ENCODE assay signal across 8 mouse cellular contexts in genomic region chr8:105635481-105635880, GRCm38 (mm10). TPM values are rescaled to one million over a fixed set of nuclear protein-coding genes. Genes with fewer than 3 reads are reported as not detected.
DNase-seq lines count a peak whose midpoint lies in the region; ATAC-seq and TF ChIP-seq lines count a peak whose summit lies in the region.

No protein-coding gene starts in this region.

- ATAC-seq in cerebellum, adult (ENCODE audit: insufficient number of reproducible peaks, low FRiP score, low TSS enrichment), result no peak
- no peak for ATAC-seq in intestine, postnatal 0 days

- no peaks in the 10 kb centered on the region; the same call in 1 of the 2 replicates for H3K36me3 ChIP-seq in spleen, adult 2 months (ENCODE audit: control insufficient read depth, insufficient read depth, low read length)
- H3K36me3 ChIP-seq in intestine, postnatal 0 days (ENCODE audit: control insufficient read depth, insufficient read depth), result no peaks in the 10 kb centered on the region
- H3K36me3 ChIP-seq in small intestine, adult 2 months (ENCODE audit: control insufficient read depth, insufficient read depth, low read length), result no peaks in the 10 kb centered on the region

- H3K27me3 ChIP-seq in spleen, adult 2 months (ENCODE audit: control insufficient read depth, insufficient read depth, low read length), result no peaks in the 10 kb centered on the region
- H3K27me3 ChIP-seq in intestine, postnatal 0 days (replicated peaks; ENCODE audit: control insufficient read depth, insufficient read depth, low read length), result no peaks in the 10 kb centered on the region
- H3K27me3 ChIP-seq in small intestine, adult 2 months (ENCODE audit: control insufficient read depth, insufficient read depth, low read length), result no peaks in the 10 kb centered on the region

- no peak for TF ChIP-seq POLR2A in spleen, adult 2 months (IDR thresholded peaks at IDR 0.05; ENCODE audit: low read depth, low read length)
- TF ChIP-seq POLR2A in small intestine, adult 2 months (IDR thresholded peaks at IDR 0.05; ENCODE audit: low read depth, low read length), result no peak

- 2% methylated on average over 11 of the region's 11 CpGs for WGBS in spleen, adult 2 months
- 2% methylated on average over 11 of the region's 11 CpGs for WGBS in intestine, postnatal 0 days
- WGBS in small intestine, adult 2 months, result 2% methylated on average over 11 of the region's 11 CpGs

- H3K4me1 ChIP-seq in spleen, adult 2 months (ENCODE audit: control insufficient read depth, insufficient read depth, insufficient read length), result peaks cover 6% of the 10 kb centered on the region
- no peaks in the 10 kb centered on the region for H3K4me1 ChIP-seq in intestine, postnatal 0 days (replicated peaks; ENCODE audit: control insufficient read depth, insufficient read depth, low read length)
- no peaks in the 10 kb centered on the region; the same call in 1 of the 2 replicates for H3K4me1 ChIP-seq in small intestine, adult 2 months (ENCODE audit: control insufficient read depth, insufficient read depth, insufficient read length, low read length)

- peak overlapping the region; percentile 95 for H3K4me2 ChIP-seq in intestine, postnatal 0 days (replicated peaks; ENCODE audit: low read depth)

- no peaks in the 10 kb centered on the region for H3K9me3 ChIP-seq in intestine, postnatal 0 days (ENCODE audit: control insufficient read depth)

- H3K4me3 ChIP-seq in spleen, adult 2 months (ENCODE audit: extremely low read depth, insufficient read depth, insufficient read length), result peak overlapping the region; percentile 91
- H3K4me3 ChIP-seq in intestine, postnatal 0 days (ENCODE audit: low read depth, low read length), result peak overlapping the region; percentile 91
- H3K4me3 ChIP-seq in small intestine, adult 2 months (ENCODE audit: low read depth, low read length), result peak overlapping the region; percentile 73

- no peak for TF ChIP-seq CTCF in spleen, adult 2 months (IDR thresholded peaks at IDR 0.05; ENCODE audit: extremely low read depth, insufficient read depth, insufficient read length, insufficient replicate concordance)
- no peak for TF ChIP-seq CTCF in intestine, postnatal 0 days (IDR thresholded peaks at IDR 0.05; ENCODE audit: low read depth)
- no peak for TF ChIP-seq CTCF in small intestine, adult 2 months (IDR thresholded peaks at IDR 0.05; ENCODE audit: extremely low read depth, insufficient read length, insufficient replicate concordance, low read depth, low read length)

- H3K9ac ChIP-seq in intestine, postnatal 0 days (ENCODE audit: low read depth, low read length), result peak overlapping the region; percentile 96; the same call in 1 of the 2 replicates

- peak; percentile 64 for DNase-seq in cerebellum, adult 11-12 months
- no peak for DNase-seq in spleen, adult 2 months (ENCODE audit: low read depth in 1 of 2, low spot score in 2 of 2)
- DNase-seq in spleen, adult 12 weeks (ENCODE audit: low spot score), result no peak
- DNase-seq in right cerebral cortex, postnatal 14 days, result no peak
- no peak for DNase-seq in ovary, postnatal 14 days (ENCODE audit: low spot score)

- peak overlapping the region; percentile 99 for H3K27ac ChIP-seq in spleen, adult 2 months (ENCODE audit: insufficient read depth, low read length)
- H3K27ac ChIP-seq in intestine, postnatal 0 days (ENCODE audit: low read depth, low read length), result peak overlapping the region; percentile 100; the same call in 1 of the 2 replicates
- peak overlapping the region; percentile 61; the same call in 1 of the 2 replicates for H3K27ac ChIP-seq in small intestine, adult 2 months (ENCODE audit: insufficient read depth, low read depth, low read length)

RNA-seq across cellular contexts. Expression of gene Ctcf, which starts 0.9 kb away (rescaled TPM):
- 22.1 and 24.5 TPM in 2 replicates for polyA plus RNA-seq in spleen, adult 2 months (2012; rRNA removed)
- polyA plus RNA-seq in intestine, postnatal 0 days (2015; fragmentation: Nextera tagmentation; extraction: Ambion mirVana), result 42.2 and 44.7 TPM in 2 replicates
- 5.3 and 8.4 TPM in 2 replicates for polyA plus RNA-seq in small intestine, adult 2 months (2012; rRNA removed)

RNA-seq across cellular contexts. Expression of gene Agrp, which starts 1.7 kb away (rescaled TPM):
- 0.14 TPM in 1 of 2 replicates, not detected in the other for polyA plus RNA-seq in spleen, adult 2 months (2012; rRNA removed)
- polyA plus RNA-seq in intestine, postnatal 0 days (2015; fragmentation: Nextera tagmentation; extraction: Ambion mirVana), result 0.43 and 1.1 TPM in 2 replicates
- polyA plus RNA-seq in small intestine, adult 2 months (2012; rRNA removed), result 0.35 TPM in 1 of 2 replicates, not detected in the other

RNA-seq across cellular contexts. Expression of gene Ripor1, which starts 30.4 kb away (rescaled TPM):
- 25.6 and 26.5 TPM in 2 replicates for polyA plus RNA-seq in spleen, adult 2 months (2012; rRNA removed)
- polyA plus RNA-seq in intestine, postnatal 0 days (2015; fragmentation: Nextera tagmentation; extraction: Ambion mirVana), result 10.2 and 10.3 TPM in 2 replicates
- 11.8 and 12.0 TPM in 2 replicates for polyA plus RNA-seq in small intestine, adult 2 months (2012; rRNA removed)

RNA-seq across cellular contexts. Expression of gene Carmil2, which starts 50.6 kb away (rescaled TPM):
- polyA plus RNA-seq in spleen, adult 2 months (2012; rRNA removed), result 62.1 and 72.2 TPM in 2 replicates
- 0.73 and 0.77 TPM in 2 replicates for polyA plus RNA-seq in intestine, postnatal 0 days (2015; fragmentation: Nextera tagmentation; extraction: Ambion mirVana)
- 2.9 and 5.4 TPM in 2 replicates for polyA plus RNA-seq in small intestine, adult 2 months (2012; rRNA removed)
